Comparison of ENCODE assay signal across 8 mouse cellular contexts in genomic region chr10:45066131-45066930, GRCm38 (mm10). TPM values are rescaled to one million over a fixed set of nuclear protein-coding genes. Genes with fewer than 3 reads are reported as not detected.
DNase-seq lines count a peak whose midpoint lies in the region; ATAC-seq and TF ChIP-seq lines count a peak whose summit lies in the region.

No protein-coding gene starts in this region.

- H3K27ac ChIP-seq in kidney, adult 2 months (ENCODE audit: insufficient read depth, low read depth, low read length) = peak overlapping the region; percentile 5
- H3K27ac ChIP-seq in hindbrain, embryonic 13.5 days = peak overlapping the region; percentile 88
- H3K27ac ChIP-seq in midbrain, embryonic 11.5 days (ENCODE audit: low read depth, low read length) = no peak overlapping the region

- no peak for DNase-seq in kidney, adult 2 months
- DNase-seq in kidney, adult 9 months = no peak
- peak; percentile 21 for DNase-seq in cerebellum, adult 8-10 months
- DNase-seq in midbrain, embryonic 11.5 days (ENCODE audit: low spot score, missing footprints) = peak; percentile 94
- no peak for DNase-seq in right cerebral cortex, postnatal 36 days (ENCODE audit: low spot score in 2 of 2)
- no peak for DNase-seq in spleen, postnatal 36 days (ENCODE audit: low spot score in 2 of 2)

- peak overlapping the region; percentile 56 for H3K4me3 ChIP-seq in kidney, adult 2 months (ENCODE audit: insufficient read depth, low read depth, low read length)
- H3K4me3 ChIP-seq in E14TG2a.4 (replicated peaks; ENCODE audit: low read length) = peak overlapping the region; percentile 93
- H3K4me3 ChIP-seq in hindbrain, embryonic 13.5 days = peak overlapping the region; percentile 95
- H3K4me3 ChIP-seq in midbrain, embryonic 11.5 days (ENCODE audit: low read depth, low read length) = peak overlapping the region; percentile 85

- peaks cover 11% of the 10 kb centered on the region; the same call in 1 of the 2 replicates for H3K4me1 ChIP-seq in kidney, adult 2 months (ENCODE audit: control insufficient read depth, insufficient read depth, low read length)
- peaks cover 60% of the 10 kb centered on the region for H3K4me1 ChIP-seq in E14TG2a.4 (replicated peaks; ENCODE audit: low read depth, low read length)
- peaks cover 44% of the 10 kb centered on the region for H3K4me1 ChIP-seq in hindbrain, embryonic 13.5 days (replicated peaks)
- H3K4me1 ChIP-seq in midbrain, embryonic 11.5 days (ENCODE audit: control insufficient read depth, insufficient read depth, low read length) = peaks cover 6% of the 10 kb centered on the region; the same call in 1 of the 2 replicates

- H3K4me2 ChIP-seq in hindbrain, embryonic 13.5 days = peak overlapping the region; percentile 72
- peak overlapping the region; percentile 68 for H3K4me2 ChIP-seq in midbrain, embryonic 11.5 days

- H3K9ac ChIP-seq in hindbrain, embryonic 13.5 days = peak overlapping the region; percentile 92
- peak overlapping the region; percentile 93 for H3K9ac ChIP-seq in midbrain, embryonic 11.5 days (ENCODE audit: low read length)

- TF ChIP-seq CTCF in kidney, adult 2 months (conservative IDR thresholded peaks at IDR 0.05; ENCODE audit: insufficient read depth, insufficient read length, low read depth, low read length) = no peak
- peak; percentile 13; the same call in 1 of the 2 replicates for TF ChIP-seq CTCF in E14TG2a.4 (conservative IDR thresholded peaks at IDR 0.05; ENCODE audit: low read length)

- no peak for TF ChIP-seq POLR2A in kidney, adult 2 months (IDR thresholded peaks at IDR 0.05; ENCODE audit: low read depth, low read length)

- no peaks in the 10 kb centered on the region for H3K9me3 ChIP-seq in E14TG2a.4 (ENCODE audit: low read length)
- no peaks in the 10 kb centered on the region for H3K9me3 ChIP-seq in hindbrain, embryonic 13.5 days
- no peaks in the 10 kb centered on the region for H3K9me3 ChIP-seq in midbrain, embryonic 11.5 days (ENCODE audit: control insufficient read depth, low read length)

- no peaks in the 10 kb centered on the region for H3K27me3 ChIP-seq in kidney, adult 2 months (replicated peaks; ENCODE audit: control insufficient read depth, insufficient read depth, low read length)
- H3K27me3 ChIP-seq in E14TG2a.4 (ENCODE audit: insufficient read depth, low read length) = no peaks in the 10 kb centered on the region
- H3K27me3 ChIP-seq in hindbrain, embryonic 13.5 days = no peaks in the 10 kb centered on the region
- no peaks in the 10 kb centered on the region for H3K27me3 ChIP-seq in midbrain, embryonic 11.5 days (ENCODE audit: control insufficient read depth, insufficient read depth, low read length)

- ATAC-seq in hindbrain, embryonic 13.5 days (ENCODE audit: low FRiP score) = peak; percentile 1; the same call in 1 of the 2 replicates
- ATAC-seq in midbrain, embryonic 11.5 days (ENCODE audit: low FRiP score) = no peak

- 16% methylated on average over 12 of the region's 12 CpGs for WGBS in kidney, adult 2 months
- WGBS in hindbrain, embryonic 13.5 days = 16% methylated on average over 12 of the region's 12 CpGs
- WGBS in midbrain, embryonic 11.5 days = 14% methylated on average over 12 of the region's 12 CpGs

- H3K36me3 ChIP-seq in kidney, adult 2 months (ENCODE audit: control insufficient read depth, insufficient read depth, low read length) = no peaks in the 10 kb centered on the region
- peaks cover 11% of the 10 kb centered on the region; the same call in 1 of the 2 replicates for H3K36me3 ChIP-seq in E14TG2a.4 (ENCODE audit: insufficient read depth, low read length)
- H3K36me3 ChIP-seq in hindbrain, embryonic 13.5 days = no peaks in the 10 kb centered on the region
- no peaks in the 10 kb centered on the region for H3K36me3 ChIP-seq in midbrain, embryonic 11.5 days (ENCODE audit: control insufficient read depth, insufficient read depth, low read length)

RNA-seq across cellular contexts. Expression of gene Prep, which starts 0.7 kb away (rescaled TPM):
- 6.6 and 7.0 TPM in 2 replicates for polyA plus RNA-seq in kidney, adult 2 months (2012; rRNA removed)
- 24.8 and 25.2 TPM in 2 replicates for polyA plus RNA-seq in hindbrain, embryonic 13.5 days (2015; fragmentation: Nextera tagmentation; extraction: Ambion mirVana)
- 27.3 and 29.2 TPM in 2 replicates for polyA plus RNA-seq in midbrain, embryonic 11.5 days (2014; fragmentation: Nextera tagmentation; extraction: Ambion mirVana)

Comparison
In these comparisons a context has a peak if more than half of its experiments do, and no peak if none do; other contexts are left out.
1. DNase-seq: peak in cerebellum, adult 8-10 months (single experiment) and midbrain, embryonic 11.5 days (single experiment); none in kidney, adult 2 months (single experiment), kidney, adult 9 months (single experiment), right cerebral cortex, postnatal 36 days (0 of 2) and spleen, postnatal 36 days (0 of 2).
2. Peak in every context shown above with its lines, with median percentiles within 50 percentile points of each other: H3K4me3 ChIP-seq.